Mouse (Mus musculus) thymus, adult 2 months (tissue): ENCODE measurements around the gene Akap10.

Experiments used
- CTCF ChIP-seq: fragments of 200-500 bp; IDR thresholded peaks from 2 replicates; pipeline ENCODE4 v1.5.1; 2012; ENCODE audit warnings: mild to moderate bottlenecking, control low read depth, low read length, moderate library complexity, borderline replicate concordance; ENCODE audit not compliant: control insufficient read depth, poor library complexity, insufficient read depth; ENCODE audit errors: extremely low read depth
- POLR2A ChIP-seq: fragments of 200-500 bp; IDR thresholded peaks from 2 replicates; pipeline ENCODE4 v1.6.1; 2012; ENCODE audit warnings: mild to moderate bottlenecking, low read length, control low read depth, moderate library complexity; ENCODE audit not compliant: control insufficient read depth, poor library complexity, insufficient read depth; ENCODE audit errors: extremely low read depth

GRCm38 (mm10) chr11:61949315-61949714 is 19.3 kb upstream of the Akap10 start:
- TF ChIP-seq CTCF (no peak), POLR2A (no peak)
